Mouse (Mus musculus) myocyte (in vitro differentiated cells): ENCODE measurements around the gene Adamts13.

Experiments used
- E2F4 ChIP-seq: IDR thresholded peaks from one replicate; pipeline ENCODE4 v1.6.1; 2011; ENCODE audit warnings: mild to moderate bottlenecking, control low read depth, moderate library complexity; ENCODE audit not compliant: insufficient read depth
- MAX ChIP-seq: IDR thresholded peaks from one replicate; pipeline ENCODE4 v1.6.1; 2011; ENCODE audit warnings: low read depth, mild to moderate bottlenecking, control low read depth
- MYOD1 ChIP-seq, 3 experiments: IDR thresholded peaks; one replicate each; pipeline ENCODE4 v1.6.1; 2011; ENCODE audit warnings: control low read depth in 2 of 3, low read depth in 2 of 3, mild to moderate bottlenecking in 2 of 3, moderate library complexity in 1 of 3; ENCODE audit not compliant: insufficient read length in 2 of 3, control insufficient read depth in 1 of 3
- POLR2A ChIP-seq: IDR thresholded peaks from one replicate; pipeline ENCODE4 v1.6.1; 2011; ENCODE audit warnings: low read depth, mild to moderate bottlenecking, control low read depth, moderate library complexity; ENCODE audit not compliant: insufficient read length
- POLR2AphosphoS2 ChIP-seq: IDR thresholded peaks from one replicate; pipeline ENCODE4 v1.6.1; 2011; ENCODE audit warnings: low read depth, control low read depth; ENCODE audit not compliant: insufficient read length

GRCm38 (mm10) chr2:27044166-27044565, 71.0 kb downstream of the Adamts13 start:
- TF ChIP-seq E2F4 (no peak), POLR2AphosphoS2 (no peak), POLR2A (no peak), MAX (no peak), MYOD1 (IDR thresholded peaks at IDR 0.05; ENCODE audit: control insufficient read depth in 1 of 3, insufficient read length in 2 of 3, low read depth in 2 of 3) (no peak)
